Mouse (Mus musculus) heart, adult 2 months (tissue): Measurements from ENCODE around the gene Maml2.

Source experiments
- CTCF ChIP-seq: fragments of 200-600 bp; IDR thresholded peaks from 2 replicates; pipeline ENCODE4 v1.8.1; 2022; ENCODE audit warnings: antibody characterized with exemption, mild to moderate bottlenecking, moderate library complexity
- POLR2A ChIP-seq: fragments of 200-500 bp; IDR thresholded peaks from 2 replicates; pipeline ENCODE4 v1.6.1; 2011; ENCODE audit warnings: mild to moderate bottlenecking, low read depth, low read length, control low read depth; ENCODE audit not compliant: insufficient read depth

DNA sequence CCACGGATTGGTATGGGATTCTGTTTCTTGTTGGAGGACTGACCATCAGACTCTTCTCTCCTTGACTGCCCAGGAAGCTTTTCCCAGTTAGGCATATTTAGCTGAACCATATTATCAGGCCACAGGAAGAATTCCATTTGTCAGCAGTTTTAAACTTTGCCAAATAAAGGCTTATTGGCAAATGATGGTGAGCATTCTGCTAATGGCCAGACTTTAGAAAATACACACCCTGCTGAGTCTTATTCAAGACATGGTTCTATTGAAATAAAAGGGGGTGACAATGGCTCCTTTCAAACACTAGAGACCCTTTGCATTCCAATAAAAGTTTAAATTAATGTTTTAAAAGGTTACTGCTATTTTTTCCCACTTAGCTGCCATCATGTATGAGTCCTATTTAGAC is 279.4 kb downstream of the Maml2 start:
- TF ChIP-seq POLR2A: no peak
- TF ChIP-seq CTCF: no peak
